Mouse (Mus musculus) forebrain, embryonic 10.5 days (tissue): ENCODE data around the gene Tmeff2. TPM values are rescaled to one million over a fixed set of nuclear protein-coding genes. Genes with fewer than 3 reads are reported as not detected.

Experiments
- DNase-seq: peaks from one replicate; pipeline ENCODE4 v3.0.0-alpha.2; 2017; ENCODE audit warnings: low spot score; ENCODE audit errors: extremely low spot score
- H3K27ac ChIP-seq: fragments of 300-500 bp; sonication (generic); 2 replicates; pipeline ENCODE4 v1.5.1; 2016; ENCODE audit warnings: mild to moderate bottlenecking
- H3K27me3 ChIP-seq: fragments of 300-500 bp; sonication (generic); 2 replicates; pipeline ENCODE4 v1.6.1; 2016; ENCODE audit warnings: mild to moderate bottlenecking; ENCODE audit not compliant: poor library complexity, severe bottlenecking
- H3K36me3 ChIP-seq: fragments of 300-500 bp; sonication (generic); replicated peaks from 2 replicates; pipeline ENCODE4 v1.6.1; 2016; ENCODE audit warnings: mild to moderate bottlenecking, moderate library complexity
- H3K4me1 ChIP-seq: fragments of 300-500 bp; sonication (generic); 2 replicates; pipeline ENCODE4 v1.6.1; 2016
- H3K4me3 ChIP-seq: fragments of 300-500 bp; sonication (generic); 2 replicates; pipeline ENCODE4 v1.5.1; 2016; ENCODE audit warnings: mild to moderate bottlenecking, moderate library complexity
- H3K9me3 ChIP-seq: fragments of 300-500 bp; sonication (generic); 2 replicates; pipeline ENCODE4 v1.6.1; 2016; ENCODE audit warnings: mild to moderate bottlenecking, moderate library complexity
- WGBS: fragments of 180-500 bp; shearing (Covaris S2); methylation state at CpG from one replicate; pipeline ENCODE4 v1.1.7; 2016; 5-methylcytosine and 5-hydroxymethylcytosine counted together
- microRNA-seq: library from miRNA; unstranded; fragments of <30 nt; microRNA quantifications from one replicate; pipeline ENCODE4, GENCODE M21; 2017
- polyA plus RNA-seq: library from polyadenylated mRNA; unstranded; fragments of >200 nt; fragmentation: Nextera tagmentation; extraction: Ambion mirVana; gene quantifications from 2 replicates; pipeline ENCODE4 v1.2.1, GENCODE M21; 2016

Tmeff2 gene
- polyA plus RNA-seq, 1 experiment from 2014 or later: 3.4 TPM

- Histone ChIP-seq H3K4me1 (no peaks in the 10 kb centered on the region), H3K27ac (no peak overlapping the region), H3K27me3 (no peaks in the 10 kb centered on the region), H3K9me3 (no peaks in the 10 kb centered on the region), H3K36me3 (no peaks in the 10 kb centered on the region), H3K4me3 (no peak overlapping the region)
- no peak for DNase-seq
- WGBS: 97% methylated on average over 3 of the region's 3 CpGs
These were observed 299.5 kb downstream of the Tmeff2 start for GRCm38 (mm10) chr1:51199954-51200353.

GRCm38 (mm10) chr1:51215631-51216030 is 315.2 kb downstream of the Tmeff2 start:
- no peaks in the 10 kb centered on the region for H3K36me3 ChIP-seq
- H3K27me3 ChIP-seq: no peaks in the 10 kb centered on the region
- WGBS: 91% methylated on average over 3 of the region's 3 CpGs
- no peaks in the 10 kb centered on the region for H3K9me3 ChIP-seq
- H3K27ac ChIP-seq: no peak overlapping the region
- no peak for DNase-seq
- H3K4me3 ChIP-seq: no peak overlapping the region
- peaks cover 12% of the 10 kb centered on the region; the same call in 1 of the 2 replicates for H3K4me1 ChIP-seq

- Histone ChIP-seq H3K4me1 (peaks cover 12% of the 10 kb centered on the region; the same call in 1 of the 2 replicates), H3K36me3 (no peaks in the 10 kb centered on the region), H3K27me3 (no peaks in the 10 kb centered on the region), H3K4me3 (no peak overlapping the region), H3K9me3 (no peaks in the 10 kb centered on the region), H3K27ac (no peak overlapping the region)
- WGBS: 78% methylated on average over 5 of the region's 5 CpGs
- DNase-seq: no peak
These were observed 316.0 kb downstream of the Tmeff2 start for GRCm38 (mm10) chr1:51216292-51217050.

- no peak overlapping the region for H3K4me3 ChIP-seq
- H3K27me3 ChIP-seq: no peaks in the 10 kb centered on the region
- H3K9me3 ChIP-seq: no peaks in the 10 kb centered on the region
- WGBS: 71% methylated on average over 7 of the region's 7 CpGs
- no peaks in the 10 kb centered on the region for H3K36me3 ChIP-seq
- DNase-seq: no peak
- H3K27ac ChIP-seq: no peak overlapping the region
- H3K4me1 ChIP-seq: peaks cover 9% of the 10 kb centered on the region; the same call in 1 of the 2 replicates
These were observed 316.8 kb downstream of the Tmeff2 start for GRCm38 (mm10) chr1:51217227-51217626.

- DNase-seq: no peak
- H3K4me3 ChIP-seq: no peak overlapping the region
- no peaks in the 10 kb centered on the region for H3K36me3 ChIP-seq
- no peaks in the 10 kb centered on the region for H3K4me1 ChIP-seq
- no peaks in the 10 kb centered on the region; the same call in 1 of the 2 replicates for H3K9me3 ChIP-seq
- no peak overlapping the region for H3K27ac ChIP-seq
- WGBS: 90% methylated on average over 7 of the region's 7 CpGs
- H3K27me3 ChIP-seq: no peaks in the 10 kb centered on the region
These were observed 324.7 kb downstream of the Tmeff2 start for GRCm38 (mm10) chr1:51225156-51225555.

Small RNAs within 50 kb of the gene (microRNA-seq; reads per million reads assigned to microRNA genes)
- not detected for gene Gm25736
